Mouse (Mus musculus): ENCODE data around the gene Peli1. TPM values are rescaled to one million over a fixed set of nuclear protein-coding genes. Genes with fewer than 3 reads are reported as not detected.
A peak's percentile ranks its signal among the peaks of the same experiment; 100 is the strongest.

The Peli1 gene
- polyA plus RNA-seq, 1 experiment = 1.4 TPM

DNA sequence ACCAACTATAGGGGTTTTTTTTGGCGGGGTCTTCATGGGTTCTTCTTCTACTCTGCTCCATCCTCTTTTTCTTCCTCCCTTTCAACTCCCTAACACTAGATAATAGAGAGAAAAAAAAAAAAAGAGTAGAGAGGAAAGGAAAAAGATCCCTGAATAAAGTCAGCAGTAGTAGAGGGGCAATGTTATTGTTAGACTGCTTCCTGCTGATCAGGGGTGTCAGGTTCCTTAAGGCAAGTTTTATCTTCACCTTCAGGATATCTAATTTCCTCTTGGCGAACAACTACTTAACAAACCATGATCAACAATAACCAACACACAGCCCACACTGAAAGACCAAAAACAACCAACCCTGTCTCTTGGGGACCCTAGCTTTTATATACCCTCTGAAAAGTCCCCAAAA, 31.3 kb downstream of the Peli1 start:
- Histone ChIP-seq H3K4me3 (replicated peaks) (no peak overlapping the region), H3K9me3 (ENCODE audit: control insufficient read depth, low read length) (no peaks in the 10 kb centered on the region), H3K4me1 (ENCODE audit: control insufficient read depth) (peaks cover 17% of the 10 kb centered on the region), H3K36me3 (ENCODE audit: control insufficient read depth) (no peaks in the 10 kb centered on the region), H3K27me3 (ENCODE audit: control insufficient read depth) (no peaks in the 10 kb centered on the region)
- TF ChIP-seq TAL1 (IDR thresholded peaks at IDR 0.05; ENCODE audit: low read length) (no peak), GATA1 (IDR thresholded peaks at IDR 0.05; ENCODE audit: low read length) (no peak)

DNA sequence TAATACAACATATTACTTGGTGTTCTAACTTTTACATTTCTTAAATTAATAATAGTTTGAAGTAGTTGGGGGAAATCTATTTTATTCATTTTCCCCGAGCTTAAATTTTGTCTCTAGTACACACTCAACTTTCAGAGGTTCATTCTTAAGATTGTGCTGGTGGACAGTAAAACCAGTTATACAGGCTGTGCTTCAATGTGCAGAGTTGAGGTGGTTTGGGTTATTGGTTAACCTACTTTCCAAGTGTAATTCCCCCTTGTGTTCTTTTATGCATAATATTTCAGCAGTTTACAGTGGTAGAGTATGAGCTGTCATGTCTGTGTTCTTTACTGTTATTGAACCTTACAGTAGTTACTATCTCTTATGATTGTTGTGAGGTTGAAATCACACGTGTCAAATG, 40.6 kb downstream of the Peli1 start:
- TF ChIP-seq TAL1 (IDR thresholded peaks at IDR 0.05; ENCODE audit: low read length) (no peak), GATA1 (IDR thresholded peaks at IDR 0.05; ENCODE audit: low read length) (no peak)

DNA sequence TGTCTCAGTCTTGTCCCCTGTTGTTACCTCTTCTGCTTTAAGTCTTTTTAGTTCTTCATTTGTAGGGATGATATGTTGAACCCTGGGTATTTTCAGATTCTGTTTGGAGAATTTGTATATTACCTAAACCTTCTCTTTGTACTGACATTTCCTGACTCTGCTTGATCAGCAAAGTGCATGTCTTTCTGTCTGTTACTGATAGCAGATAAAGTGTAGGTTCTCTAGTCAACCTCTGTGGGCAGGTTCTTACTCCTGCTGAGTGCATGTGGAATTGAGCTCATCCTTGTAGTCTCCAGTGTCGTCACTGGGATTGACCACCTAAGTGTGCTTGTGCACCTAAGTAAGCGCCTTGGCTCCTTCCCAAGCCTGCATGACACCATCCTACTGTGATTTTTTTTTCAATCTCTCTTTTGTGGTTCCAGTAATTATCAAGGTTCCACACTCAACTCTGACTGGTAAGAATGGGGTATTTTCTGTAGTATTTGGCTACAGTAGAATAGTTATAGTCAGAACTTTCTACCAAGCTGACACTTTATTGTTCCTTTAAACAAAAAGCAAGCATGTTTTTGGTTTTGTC, 43.9 kb downstream of the Peli1 start:
- no peak for TF ChIP-seq GATA1 (IDR thresholded peaks at IDR 0.05; ENCODE audit: low read length)
- TF ChIP-seq TAL1 (IDR thresholded peaks at IDR 0.05; ENCODE audit: low read length) = 0 out of 3 replicates have a peak, but pooled peaks have one; percentile 15
- no peaks in the 10 kb centered on the region for H3K27me3 ChIP-seq (ENCODE audit: control insufficient read depth)
- H3K4me1 ChIP-seq (ENCODE audit: control insufficient read depth) = peaks cover 19% of the 10 kb centered on the region
- peaks cover 31% of the 10 kb centered on the region for H3K36me3 ChIP-seq (ENCODE audit: control insufficient read depth)
- no peaks in the 10 kb centered on the region for H3K9me3 ChIP-seq (ENCODE audit: control insufficient read depth, low read length)
- H3K4me3 ChIP-seq (replicated peaks) = no peak overlapping the region

More for the DNA sequence above, 40.6 kb downstream of the Peli1 start:
- Histone ChIP-seq H3K4me1 (ENCODE audit: control insufficient read depth) (peaks cover 24% of the 10 kb centered on the region), H3K36me3 (ENCODE audit: control insufficient read depth) (peaks cover 8% of the 10 kb centered on the region), H3K9me3 (ENCODE audit: control insufficient read depth, low read length) (no peaks in the 10 kb centered on the region), H3K27me3 (ENCODE audit: control insufficient read depth) (no peaks in the 10 kb centered on the region), H3K4me3 (replicated peaks) (no peak overlapping the region)

DNA sequence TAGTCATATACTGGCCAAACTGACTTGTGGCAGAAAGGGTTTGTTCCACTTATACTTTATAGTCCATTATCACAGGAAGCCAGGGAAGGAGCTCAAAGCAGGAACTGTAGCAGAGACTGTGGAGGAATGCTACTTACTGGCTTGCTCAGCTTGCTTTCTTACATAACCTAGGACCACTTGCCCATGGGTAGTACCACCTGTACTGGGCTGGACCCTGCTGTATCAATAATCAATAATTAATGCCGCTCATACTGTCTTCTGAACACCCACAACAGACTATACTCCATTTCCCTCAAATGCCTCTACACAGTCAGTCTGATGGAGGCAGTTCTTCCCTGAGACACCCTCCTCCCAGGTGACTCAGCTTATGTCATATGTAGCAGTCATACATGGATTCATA, 48.4 kb downstream of the Peli1 start:
- TF ChIP-seq TAL1 (IDR thresholded peaks at IDR 0.05; ENCODE audit: low read length) (no peak), GATA1 (IDR thresholded peaks at IDR 0.05; ENCODE audit: low read length) (no peak)
- peaks cover 9% of the 10 kb centered on the region for H3K4me1 ChIP-seq (ENCODE audit: control insufficient read depth)
- H3K27me3 ChIP-seq (ENCODE audit: control insufficient read depth) = no peaks in the 10 kb centered on the region
- H3K36me3 ChIP-seq (ENCODE audit: control insufficient read depth) = peaks cover 63% of the 10 kb centered on the region
- no peak overlapping the region for H3K4me3 ChIP-seq (replicated peaks)
- H3K9me3 ChIP-seq (ENCODE audit: control insufficient read depth, low read length) = no peaks in the 10 kb centered on the region

DNA sequence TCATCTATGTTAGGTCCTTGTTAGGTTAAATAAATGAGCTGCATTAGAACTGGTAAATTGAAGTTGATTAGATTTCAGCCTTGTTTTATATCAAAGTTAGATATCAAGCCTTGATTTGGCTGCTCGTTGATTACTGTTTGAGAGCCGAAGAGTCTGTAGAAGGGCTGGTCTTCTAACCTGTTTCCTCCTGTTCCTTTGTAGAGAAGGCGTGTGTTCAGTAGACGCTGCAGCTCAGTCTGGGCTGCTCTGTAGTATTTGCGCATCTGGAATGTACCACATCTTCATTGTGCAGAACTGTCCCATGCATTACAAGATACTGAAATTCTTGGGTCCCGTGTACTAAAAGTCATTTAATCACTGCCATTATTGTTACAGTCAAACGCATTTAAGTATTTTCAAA, 50.2 kb downstream of the Peli1 start:
- Histone ChIP-seq H3K9me3 (ENCODE audit: control insufficient read depth, low read length) (no peaks in the 10 kb centered on the region), H3K4me1 (ENCODE audit: control insufficient read depth) (no peaks in the 10 kb centered on the region), H3K27me3 (ENCODE audit: control insufficient read depth) (no peaks in the 10 kb centered on the region), H3K4me3 (replicated peaks) (no peak overlapping the region), H3K36me3 (ENCODE audit: control insufficient read depth) (peaks cover 63% of the 10 kb centered on the region)
- TF ChIP-seq TAL1 (IDR thresholded peaks at IDR 0.05; ENCODE audit: low read length) = no peak

DNA sequence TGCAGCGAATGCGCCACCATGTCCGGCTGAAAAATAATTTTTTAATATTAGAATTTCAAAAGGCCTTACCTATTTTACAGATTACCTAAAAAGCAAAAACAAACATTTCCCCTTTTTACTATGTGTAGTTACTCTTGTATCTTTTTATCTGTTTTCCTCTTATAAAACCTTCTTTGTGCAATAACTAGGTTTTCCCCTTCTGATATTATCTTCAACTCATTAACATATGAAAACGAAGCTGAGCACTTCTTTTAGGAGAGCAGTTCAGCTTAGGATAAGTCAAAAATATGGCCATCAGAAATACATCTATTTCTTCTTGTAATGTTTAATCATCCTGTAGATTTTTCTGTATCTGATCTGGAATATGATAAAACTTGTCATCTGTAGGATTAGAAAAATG, 50.7 kb downstream of the Peli1 start:
- TF ChIP-seq TAL1 (IDR thresholded peaks at IDR 0.05; ENCODE audit: low read length) (no peak), GATA1 (IDR thresholded peaks at IDR 0.05; ENCODE audit: low read length) (no peak)
- no peaks in the 10 kb centered on the region for H3K4me1 ChIP-seq (ENCODE audit: control insufficient read depth)
- peaks cover 66% of the 10 kb centered on the region for H3K36me3 ChIP-seq (ENCODE audit: control insufficient read depth)
- no peaks in the 10 kb centered on the region for H3K9me3 ChIP-seq (ENCODE audit: control insufficient read depth, low read length)
- no peak overlapping the region for H3K4me3 ChIP-seq (replicated peaks)
- no peaks in the 10 kb centered on the region for H3K27me3 ChIP-seq (ENCODE audit: control insufficient read depth)

DNA sequence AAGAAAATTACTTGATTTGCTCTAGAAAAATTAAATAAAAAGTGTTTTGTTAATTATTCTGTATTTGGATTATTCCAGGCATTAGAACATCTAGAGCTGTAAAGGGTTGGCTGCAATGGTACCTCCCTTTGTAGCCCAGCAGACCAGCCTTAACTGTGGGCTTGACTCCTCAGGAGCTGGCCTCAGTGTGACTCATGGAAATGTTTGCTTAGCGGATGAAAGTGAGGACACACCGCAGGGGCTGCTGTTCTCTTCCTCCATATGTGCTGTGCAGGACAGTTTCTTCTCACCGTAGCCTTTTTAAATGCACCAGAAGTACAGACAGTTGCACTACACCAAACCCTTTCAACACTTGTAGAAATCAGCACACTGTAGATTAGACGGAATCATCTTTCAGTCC, 58.4 kb downstream of the Peli1 start:
- peaks cover 55% of the 10 kb centered on the region for H3K36me3 ChIP-seq (ENCODE audit: control insufficient read depth)

DNA sequence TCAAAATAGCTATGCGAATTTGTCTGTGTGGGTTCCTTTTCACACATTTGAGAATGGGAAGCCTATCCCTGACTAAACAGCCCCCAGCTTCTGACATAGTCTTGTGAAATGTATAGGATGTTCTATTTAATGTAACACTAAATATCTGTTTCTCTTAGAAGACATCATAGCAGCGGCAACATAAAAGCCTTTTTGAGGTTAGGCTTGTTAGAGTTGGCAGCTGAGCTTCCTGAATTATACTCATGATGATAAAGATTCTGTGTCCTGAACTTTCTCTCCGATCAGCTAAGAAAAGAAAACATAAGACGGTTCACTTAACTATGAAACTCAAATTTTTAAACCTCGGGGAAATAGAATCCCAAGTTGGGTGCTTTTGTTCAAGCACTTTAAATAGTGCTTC, 59.2 kb downstream of the Peli1 start:
- Histone ChIP-seq H3K4me3 (replicated peaks) (no peak overlapping the region), H3K27me3 (ENCODE audit: control insufficient read depth) (no peaks in the 10 kb centered on the region), H3K9me3 (ENCODE audit: control insufficient read depth, low read length) (no peaks in the 10 kb centered on the region), H3K36me3 (ENCODE audit: control insufficient read depth) (peaks cover 57% of the 10 kb centered on the region), H3K4me1 (ENCODE audit: control insufficient read depth) (no peaks in the 10 kb centered on the region)
- TF ChIP-seq TAL1 (IDR thresholded peaks at IDR 0.05; ENCODE audit: low read length) (no peak), GATA1 (IDR thresholded peaks at IDR 0.05; ENCODE audit: low read length) (no peak)

More for the DNA sequence above, 58.4 kb downstream of the Peli1 start:
- TF ChIP-seq TAL1 (IDR thresholded peaks at IDR 0.05; ENCODE audit: low read length) (no peak), GATA1 (IDR thresholded peaks at IDR 0.05; ENCODE audit: low read length) (no peak)
- Histone ChIP-seq H3K9me3 (ENCODE audit: control insufficient read depth, low read length) (no peaks in the 10 kb centered on the region), H3K4me3 (replicated peaks) (no peak overlapping the region), H3K4me1 (ENCODE audit: control insufficient read depth) (no peaks in the 10 kb centered on the region), H3K27me3 (ENCODE audit: control insufficient read depth) (no peaks in the 10 kb centered on the region)

DNA sequence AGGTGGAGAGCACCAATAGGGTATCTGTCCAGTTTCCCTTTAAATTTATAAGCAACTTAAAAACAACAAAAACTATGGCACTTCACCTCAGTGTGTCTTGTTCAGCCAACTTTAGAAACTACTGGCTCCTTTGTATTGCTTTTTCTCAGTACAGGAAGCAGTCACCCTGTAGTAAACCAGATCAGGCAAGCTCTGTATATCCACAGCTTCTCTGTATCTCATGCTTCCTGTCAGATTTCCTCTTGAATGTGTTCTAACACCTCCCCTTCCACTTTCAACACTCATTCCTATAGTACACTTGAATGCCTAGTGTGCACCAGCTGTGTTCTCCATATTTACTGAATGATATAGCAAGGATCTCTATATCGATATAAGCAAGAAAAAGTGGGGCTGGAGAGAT, 60.6 kb downstream of the Peli1 start:
- Histone ChIP-seq H3K27me3 (ENCODE audit: control insufficient read depth) (no peaks in the 10 kb centered on the region), H3K4me1 (ENCODE audit: control insufficient read depth) (no peaks in the 10 kb centered on the region), H3K4me3 (replicated peaks) (no peak overlapping the region), H3K9me3 (ENCODE audit: control insufficient read depth, low read length) (no peaks in the 10 kb centered on the region), H3K36me3 (ENCODE audit: control insufficient read depth) (peaks cover 47% of the 10 kb centered on the region)
- TF ChIP-seq TAL1 (IDR thresholded peaks at IDR 0.05; ENCODE audit: low read length) (no peak), GATA1 (IDR thresholded peaks at IDR 0.05; ENCODE audit: low read length) (no peak)

DNA sequence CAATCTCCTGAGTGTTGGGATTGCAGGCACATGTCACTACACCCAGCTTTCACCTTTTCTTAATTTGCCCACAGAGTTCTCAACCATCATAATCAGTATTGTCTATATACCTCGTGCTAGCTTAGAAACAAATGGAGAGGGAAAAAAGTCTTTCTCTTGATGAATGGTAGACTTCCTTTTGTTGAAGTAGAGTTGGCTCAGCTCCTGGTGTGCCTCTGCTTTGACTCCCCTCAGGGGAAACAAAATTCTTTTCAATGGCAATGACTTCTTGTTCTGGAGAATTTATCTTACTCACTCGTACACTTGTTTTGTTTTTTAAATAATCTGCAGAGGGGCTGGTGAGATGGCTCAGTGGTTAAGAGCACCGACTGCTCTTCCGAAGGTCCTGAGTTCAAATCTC, 62.0 kb downstream of the Peli1 start:
- no peaks in the 10 kb centered on the region for H3K27me3 ChIP-seq (ENCODE audit: control insufficient read depth)
- no peaks in the 10 kb centered on the region for H3K9me3 ChIP-seq (ENCODE audit: control insufficient read depth, low read length)
- no peaks in the 10 kb centered on the region for H3K4me1 ChIP-seq (ENCODE audit: control insufficient read depth)
- H3K36me3 ChIP-seq (ENCODE audit: control insufficient read depth) = peaks cover 33% of the 10 kb centered on the region
- TF ChIP-seq GATA1 (IDR thresholded peaks at IDR 0.05; ENCODE audit: low read length) (no peak), TAL1 (IDR thresholded peaks at IDR 0.05; ENCODE audit: low read length) (no peak)
- H3K4me3 ChIP-seq (replicated peaks) = no peak overlapping the region

Data from erythroblast, embryonic 14.5 days (primary cell).